In the genomic region with DNA sequence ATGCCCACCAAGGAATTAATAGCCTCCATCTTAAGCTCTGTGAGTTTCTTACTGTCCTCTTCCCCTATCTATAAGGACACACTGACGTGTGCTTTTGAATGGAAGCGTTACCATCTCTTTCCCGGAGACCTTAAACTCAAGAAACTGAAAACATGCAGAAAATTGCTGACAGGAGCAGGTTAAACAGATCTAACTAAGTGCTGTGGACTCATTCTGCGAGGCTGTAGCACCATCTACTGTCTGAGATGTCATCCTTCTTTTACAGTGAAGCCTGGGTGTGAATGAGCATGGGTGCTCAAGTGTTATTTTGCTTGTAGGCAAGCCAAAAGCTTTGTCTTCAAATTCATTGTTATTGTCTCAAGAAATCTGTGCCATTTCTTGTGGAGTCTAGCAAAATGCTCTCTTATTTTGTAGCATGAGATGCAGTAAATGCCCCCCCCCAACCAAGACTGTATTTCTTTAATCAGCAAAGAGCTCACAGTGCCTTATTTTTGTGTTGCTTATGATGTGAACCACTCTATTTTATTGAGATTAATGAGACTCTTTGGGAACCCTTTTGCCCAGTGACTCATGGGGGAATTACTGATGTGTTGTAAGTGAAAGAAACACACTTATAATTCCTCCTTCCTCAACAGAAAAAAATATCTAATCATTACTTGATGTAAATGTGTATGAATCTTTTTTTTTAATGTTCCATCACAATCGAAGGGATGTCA, we compare ENCODE assay signal across 9 mouse cellular contexts.
DNase-seq lines count a peak whose midpoint lies in the region; ATAC-seq and TF ChIP-seq lines count a peak whose summit lies in the region.
"Had no signal": no experiment of that assay in that cellular context is flagged by ENCODE, and none has a peak within 500 bp of the region (broad histone marks: within the 10 kb centered on the region; RNA-seq: fewer than 3 reads in every experiment).

No protein-coding gene starts in this region.

- no peak overlapping the region for H3K4me2 ChIP-seq in lung, postnatal 0 days (replicated peaks; ENCODE audit: low read depth, low read length)
- H3K4me2 ChIP-seq: limb, embryonic 12.5 days had no signal

- ATAC-seq in lung, postnatal 0 days, result peak; percentile 54; the same call in 1 of the 2 replicates

- H3K27ac ChIP-seq in lung, postnatal 0 days (ENCODE audit: low read length), result no peak overlapping the region
- H3K27ac ChIP-seq in cortical plate, adult 2 months (ENCODE audit: insufficient read depth, low read length), result no peak overlapping the region
- no peak overlapping the region for H3K27ac ChIP-seq in midbrain, embryonic 10.5 days (replicated peaks)
- H3K27ac ChIP-seq: limb, embryonic 12.5 days had no signal

- no peak for TF ChIP-seq EP300 in lung, postnatal 0 days (IDR thresholded peaks at IDR 0.05)

- peak; percentile 61 for DNase-seq in lung, postnatal 0 days (ENCODE audit: low spot score)
- DNase-seq in lung, adult 2 months, result no peak
- peak; percentile 1 to 3 for DNase-seq in heart, postnatal 36 days
- peak; percentile 34 to 61 for DNase-seq in layer of hippocampus, adult 8-10 months (ENCODE audit: low spot score in 2 of 2)
- peak; percentile 13 for DNase-seq in midbrain, embryonic 10.5 days (ENCODE audit: low spot score)
- DNase-seq in testis, postnatal 10 days (ENCODE audit: low spot score), result peak; percentile 46
- no peak for DNase-seq in spleen, postnatal 14 days (ENCODE audit: low spot score in 2 of 2)

- no peak overlapping the region for H3K9ac ChIP-seq in lung, postnatal 0 days (replicated peaks; ENCODE audit: low read depth)
- H3K9ac ChIP-seq: limb, embryonic 12.5 days had no signal

- H3K9me3 ChIP-seq in lung, postnatal 0 days (ENCODE audit: low read length), result no peaks in the 10 kb centered on the region
- no peaks in the 10 kb centered on the region for H3K9me3 ChIP-seq in midbrain, embryonic 10.5 days (replicated peaks)
- H3K9me3 ChIP-seq: limb, embryonic 12.5 days had no signal

- no peaks in the 10 kb centered on the region for H3K27me3 ChIP-seq in lung, postnatal 0 days (replicated peaks; ENCODE audit: insufficient read depth, low read length)
- no peaks in the 10 kb centered on the region for H3K27me3 ChIP-seq in midbrain, embryonic 10.5 days (ENCODE audit: low read depth, poor library complexity, severe bottlenecking)
- H3K27me3 ChIP-seq: limb, embryonic 12.5 days had no signal

- WGBS in lung, postnatal 0 days, result 35% methylated on average over 5 of the region's 5 CpGs
- WGBS in lung, adult 2 months, result 27% methylated on average over 5 of the region's 5 CpGs
- WGBS in midbrain, embryonic 10.5 days, result 51% methylated on average over 5 of the region's 5 CpGs

- H3K4me1 ChIP-seq in lung, postnatal 0 days (ENCODE audit: insufficient read depth, low read depth, low read length), result no peaks in the 10 kb centered on the region
- no peaks in the 10 kb centered on the region for H3K4me1 ChIP-seq in lung, adult 2 months (ENCODE audit: control insufficient read depth, insufficient read depth, low read length)
- H3K4me1 ChIP-seq in cortical plate, adult 2 months (ENCODE audit: control insufficient read depth, insufficient read depth, low read length), result no peaks in the 10 kb centered on the region
- H3K4me1 ChIP-seq in midbrain, embryonic 10.5 days, result peaks cover 5% of the 10 kb centered on the region; the same call in 1 of the 2 replicates
- H3K4me1 ChIP-seq: limb, embryonic 12.5 days had no signal

- no peaks in the 10 kb centered on the region for H3K36me3 ChIP-seq in lung, postnatal 0 days (ENCODE audit: insufficient read depth, low read length)
- H3K36me3 ChIP-seq in midbrain, embryonic 10.5 days, result no peaks in the 10 kb centered on the region
- H3K36me3 ChIP-seq: limb, embryonic 12.5 days had no signal

- H3K4me3 ChIP-seq in lung, postnatal 0 days (ENCODE audit: low read depth, low read length), result no peak overlapping the region
- no peak overlapping the region for H3K4me3 ChIP-seq in lung, adult 2 months (replicated peaks; ENCODE audit: extremely low read depth, low read depth, low read length)
- no peak overlapping the region for H3K4me3 ChIP-seq in cortical plate, adult 2 months (ENCODE audit: insufficient read depth, low read length)
- no peak overlapping the region for H3K4me3 ChIP-seq in midbrain, embryonic 10.5 days
- H3K4me3 ChIP-seq: limb, embryonic 12.5 days had no signal

- intact Hi-C loops in heart, postnatal 36 days (cut with DNase I), result no loop called here

- peak; percentile 74 for TF ChIP-seq CTCF in lung, postnatal 0 days (IDR thresholded peaks at IDR 0.05)
- no peak for TF ChIP-seq CTCF in lung, adult 2 months (IDR thresholded peaks at IDR 0.05; ENCODE audit: insufficient read depth, low read length)
- TF ChIP-seq CTCF in cortical plate, adult 2 months (IDR thresholded peaks at IDR 0.05; ENCODE audit: extremely low read depth, insufficient read depth, low read length), result peak; percentile 88

- TF ChIP-seq POLR2A in lung, adult 2 months (IDR thresholded peaks at IDR 0.05; ENCODE audit: borderline replicate concordance, extremely low read depth, low read depth, low read length), result no peak
- no peak for TF ChIP-seq POLR2A in cortical plate, adult 2 months (IDR thresholded peaks at IDR 0.05; ENCODE audit: extremely low read depth, insufficient read depth, low read length)

Comparison
In these comparisons a context has a peak if more than half of its experiments do, and no peak if none do; other contexts are left out.
1. DNase-seq: peak in lung, postnatal 0 days (single experiment), heart, postnatal 36 days (2 of 2), layer of hippocampus, adult 8-10 months (2 of 2), midbrain, embryonic 10.5 days (single experiment) and testis, postnatal 10 days (single experiment); none in lung, adult 2 months (single experiment) and spleen, postnatal 14 days (0 of 2).